Mouse (Mus musculus) midbrain, embryonic 11.5 days (tissue): ENCODE measurements around the gene Brca2. TPM values are rescaled to one million over a fixed set of nuclear protein-coding genes. Genes with fewer than 3 reads are reported as not detected.

Experiments
- ATAC-seq: fragments of 200-750 bp; cut with Nextera tagmentation; 2 replicates; pipeline ENCODE4 v1.8.0; 2017; ENCODE audit warnings: moderate TSS enrichment, moderate library complexity; ENCODE audit not compliant: low FRiP score
- DNase-seq: peaks from one replicate; pipeline ENCODE4 v3.0.0; 2015; ENCODE audit warnings: low spot score; ENCODE audit errors: missing footprints
- H3K27ac ChIP-seq: fragments of 300-500 bp; sonication (generic); 2 replicates; pipeline ENCODE4 v1.5.1; 2014; ENCODE audit warnings: low read depth, low read length
- H3K27me3 ChIP-seq: fragments of 300-500 bp; sonication (generic); 2 replicates; pipeline ENCODE4 v1.6.1; 2014; ENCODE audit warnings: mild to moderate bottlenecking, low read length, moderate library complexity, mixed read lengths; ENCODE audit not compliant: control insufficient read depth, insufficient read depth
- H3K36me3 ChIP-seq: fragments of 300-500 bp; sonication (generic); 2 replicates; pipeline ENCODE4 v1.6.1; 2014; ENCODE audit warnings: mild to moderate bottlenecking, low read length, moderate library complexity, mixed read lengths; ENCODE audit not compliant: control insufficient read depth, insufficient read depth
- H3K4me1 ChIP-seq: fragments of 300-500 bp; sonication (generic); 2 replicates; pipeline ENCODE4 v1.6.1; 2014; ENCODE audit warnings: low read length; ENCODE audit not compliant: control insufficient read depth, insufficient read depth
- H3K4me2 ChIP-seq: fragments of 300-500 bp; sonication (generic); 2 replicates; pipeline ENCODE4 v1.6.1; 2014; ENCODE audit warnings: mild to moderate bottlenecking, moderate library complexity
- H3K4me3 ChIP-seq: fragments of 300-500 bp; sonication (generic); 2 replicates; pipeline ENCODE4 v1.5.1; 2014; ENCODE audit warnings: low read depth, low read length
- H3K9ac ChIP-seq: fragments of 300-500 bp; sonication (generic); 2 replicates; pipeline ENCODE4 v1.6.1; 2014; ENCODE audit warnings: low read length
- H3K9me3 ChIP-seq: fragments of 300-500 bp; sonication (generic); 2 replicates; pipeline ENCODE4 v1.6.1; 2016; ENCODE audit warnings: low read length; ENCODE audit not compliant: control insufficient read depth
- WGBS: fragments of 180-500 bp; shearing (Covaris S2); extraction: QIAGEN DNeasy Blood & Tissue Kit; methylation state at CpG from one replicate; pipeline ENCODE4 v1.1.7; 2014; 5-methylcytosine and 5-hydroxymethylcytosine counted together
- polyA plus RNA-seq: library from polyadenylated mRNA; unstranded; fragments of >200 nt; fragmentation: Nextera tagmentation; extraction: Ambion mirVana; gene quantifications from 2 replicates; pipeline ENCODE4 v1.2.1, GENCODE M21; 2014

Brca2 gene
- polyA plus RNA-seq, 1 experiment from 2014 or later, result 21.5 TPM

GRCm38 (mm10) chr5:150551637-150552036 is 29.2 kb downstream of the Brca2 start:
- ATAC-seq (no peak), DNase-seq (no peak)
- Histone ChIP-seq H3K4me2 (no peak overlapping the region), H3K27me3 (no peaks in the 10 kb centered on the region), H3K4me1 (no peaks in the 10 kb centered on the region), H3K9me3 (no peaks in the 10 kb centered on the region), H3K36me3 (peaks cover 14% of the 10 kb centered on the region; the same call in 1 of the 2 replicates), H3K4me3 (no peak overlapping the region), H3K9ac (no peak overlapping the region), H3K27ac (no peak overlapping the region)
- WGBS, result 90% methylated on average over 3 of the region's 3 CpGs

DNA sequence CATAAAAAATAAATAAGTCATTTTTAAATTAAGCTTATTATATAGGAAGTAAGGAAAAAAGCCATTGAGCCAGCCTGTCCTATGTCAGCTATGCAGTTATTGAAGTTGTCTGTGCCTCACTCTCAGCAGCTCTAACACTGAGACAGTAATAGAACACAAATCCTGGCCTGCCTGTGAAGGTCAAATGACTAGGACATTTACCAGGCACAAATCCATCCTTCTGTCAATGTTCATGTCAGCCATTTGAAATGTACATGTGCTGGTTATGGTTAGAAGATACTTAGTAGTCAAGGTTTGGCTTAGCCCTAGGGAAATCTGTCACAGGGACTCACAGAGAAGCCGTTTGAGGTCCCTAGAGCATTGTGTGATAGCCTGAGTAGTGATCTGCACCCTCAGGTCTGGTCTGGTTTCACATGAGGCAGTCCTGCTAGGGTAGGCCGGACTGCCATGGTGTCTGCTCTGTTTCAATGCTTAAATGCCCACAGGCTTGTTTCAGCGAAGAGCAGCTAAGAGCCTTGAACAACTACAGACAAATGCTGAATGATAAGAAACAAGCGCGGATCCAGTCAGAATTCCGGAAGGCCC is 37.2 kb downstream of the Brca2 start:
- no peaks in the 10 kb centered on the region; the same call in 1 of the 2 replicates for H3K36me3 ChIP-seq
- WGBS, result 94% methylated on average over 6 of the region's 6 CpGs
- no peak for DNase-seq

GRCm38 (mm10) chr5:150560851-150561250 is 38.4 kb downstream of the Brca2 start:
- H3K4me1 ChIP-seq, result no peaks in the 10 kb centered on the region
- H3K27me3 ChIP-seq, result no peaks in the 10 kb centered on the region
- no peak overlapping the region for H3K9ac ChIP-seq
- no peak for DNase-seq
- H3K4me3 ChIP-seq, result no peak overlapping the region
- no peak for ATAC-seq
- WGBS, result 97% methylated on average over 5 of the region's 5 CpGs
- H3K27ac ChIP-seq, result no peak overlapping the region
- no peak overlapping the region for H3K4me2 ChIP-seq
- no peaks in the 10 kb centered on the region; the same call in 1 of the 2 replicates for H3K36me3 ChIP-seq
- H3K9me3 ChIP-seq, result no peaks in the 10 kb centered on the region

More for the DNA sequence above, 37.2 kb downstream of the Brca2 start:
- ATAC-seq, result no peak
- Histone ChIP-seq H3K4me2 (no peak overlapping the region), H3K27me3 (no peaks in the 10 kb centered on the region), H3K4me1 (no peaks in the 10 kb centered on the region), H3K4me3 (no peak overlapping the region), H3K9ac (no peak overlapping the region), H3K27ac (no peak overlapping the region), H3K9me3 (no peaks in the 10 kb centered on the region)

DNA sequence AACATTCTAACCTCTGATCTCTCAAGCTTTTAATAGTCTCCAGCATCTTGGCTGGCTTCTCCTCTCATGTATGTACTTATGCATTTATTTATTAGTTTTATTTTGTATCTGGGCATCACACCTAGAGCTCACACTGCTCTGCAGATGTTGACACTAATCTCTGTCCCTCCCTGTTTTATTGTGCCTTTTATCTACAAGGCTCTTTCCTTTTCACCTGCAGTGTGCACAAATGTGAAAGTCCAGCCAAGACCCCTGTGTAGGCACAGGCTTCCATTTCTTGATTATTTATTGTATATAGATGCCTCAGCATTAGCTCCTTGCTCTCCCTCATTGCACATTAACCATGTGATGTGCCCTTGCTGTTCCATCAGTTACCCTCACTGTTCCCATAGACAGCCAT is 38.9 kb downstream of the Brca2 start:
- no peaks in the 10 kb centered on the region for H3K9me3 ChIP-seq
- no peak for DNase-seq
- no peak overlapping the region for H3K4me3 ChIP-seq
- H3K36me3 ChIP-seq, result no peaks in the 10 kb centered on the region; the same call in 1 of the 2 replicates
- H3K27me3 ChIP-seq, result no peaks in the 10 kb centered on the region
- H3K4me2 ChIP-seq, result no peak overlapping the region
- no peak for ATAC-seq
- no peak overlapping the region for H3K27ac ChIP-seq
- H3K9ac ChIP-seq, result no peak overlapping the region
- H3K4me1 ChIP-seq, result no peaks in the 10 kb centered on the region

- 91% methylated on average over 5 of the region's 5 CpGs for WGBS
- ATAC-seq (no peak), DNase-seq (no peak)
- Histone ChIP-seq H3K27me3 (no peaks in the 10 kb centered on the region), H3K4me2 (no peak overlapping the region), H3K9me3 (no peaks in the 10 kb centered on the region), H3K4me1 (no peaks in the 10 kb centered on the region), H3K4me3 (no peak overlapping the region), H3K36me3 (no peaks in the 10 kb centered on the region; the same call in 1 of the 2 replicates), H3K27ac (no peak overlapping the region), H3K9ac (no peak overlapping the region)
These were observed 39.4 kb downstream of the Brca2 start for GRCm38 (mm10) chr5:150561783-150562182.

GRCm38 (mm10) chr5:150564426-150564825 is 42.0 kb downstream of the Brca2 start:
- Histone ChIP-seq H3K27ac (no peak overlapping the region), H3K9ac (no peak overlapping the region), H3K27me3 (no peaks in the 10 kb centered on the region), H3K4me1 (no peaks in the 10 kb centered on the region), H3K4me3 (no peak overlapping the region), H3K9me3 (no peaks in the 10 kb centered on the region), H3K36me3 (peaks cover 5% of the 10 kb centered on the region; the same call in 1 of the 2 replicates), H3K4me2 (no peak overlapping the region)
- no peak for ATAC-seq
- 94% methylated on average over 6 of the region's 6 CpGs for WGBS
- DNase-seq, result no peak

GRCm38 (mm10) chr5:150566226-150566625 is 43.8 kb downstream of the Brca2 start:
- ATAC-seq (no peak), DNase-seq (no peak)
- H3K4me2 ChIP-seq, result no peak overlapping the region
- no peak overlapping the region for H3K27ac ChIP-seq
- H3K36me3 ChIP-seq, result peaks cover 5% of the 10 kb centered on the region; the same call in 1 of the 2 replicates
- no peak overlapping the region for H3K4me3 ChIP-seq
- WGBS, result 76% methylated on average over 3 of the region's 3 CpGs
- no peak overlapping the region for H3K9ac ChIP-seq
- no peaks in the 10 kb centered on the region for H3K27me3 ChIP-seq
- no peaks in the 10 kb centered on the region for H3K4me1 ChIP-seq
- H3K9me3 ChIP-seq, result no peaks in the 10 kb centered on the region

GRCm38 (mm10) chr5:150566971-150567370 is 44.5 kb downstream of the Brca2 start:
- Histone ChIP-seq H3K9ac (no peak overlapping the region), H3K4me1 (no peaks in the 10 kb centered on the region), H3K27me3 (no peaks in the 10 kb centered on the region), H3K36me3 (peaks cover 5% of the 10 kb centered on the region; the same call in 1 of the 2 replicates), H3K27ac (no peak overlapping the region), H3K4me2 (no peak overlapping the region), H3K9me3 (no peaks in the 10 kb centered on the region), H3K4me3 (no peak overlapping the region)
- DNase-seq, result no peak
- no peak for ATAC-seq
- 87% methylated on average over 5 of the region's 5 CpGs for WGBS

- ATAC-seq (no peak), DNase-seq (no peak)
- Histone ChIP-seq H3K27ac (no peak overlapping the region), H3K9me3 (no peaks in the 10 kb centered on the region), H3K27me3 (no peaks in the 10 kb centered on the region), H3K4me1 (no peaks in the 10 kb centered on the region), H3K4me3 (no peak overlapping the region), H3K4me2 (no peak overlapping the region), H3K9ac (no peak overlapping the region), H3K36me3 (peaks cover 5% of the 10 kb centered on the region; the same call in 1 of the 2 replicates)
- WGBS, result 90% methylated on average over 11 of the region's 11 CpGs
These were observed 48.2 kb downstream of the Brca2 start for GRCm38 (mm10) chr5:150570496-150571219.
